Mouse (Mus musculus): ENCODE measurements around the gene Sacm1l.
A peak's percentile ranks its signal among the peaks of the same experiment; 100 is the strongest.

Sacm1l gene

GRCm38 (mm10) chr9:123589240-123589910 is 59.8 kb downstream of the Sacm1l start:
- no peak for DNase-seq

- no peak for DNase-seq
Observed at GRCm38 (mm10) chr9:123595194-123595593, 65.6 kb downstream of the Sacm1l start.

GRCm38 (mm10) chr9:123596910-123597309 is 67.4 kb downstream of the Sacm1l start:
- no peak for DNase-seq

- DNase-seq = no peak
Observed at GRCm38 (mm10) chr9:123597376-123597775, 67.8 kb downstream of the Sacm1l start.

GRCm38 (mm10) chr9:123601529-123601928 is 72.0 kb downstream of the Sacm1l start:
- no peak for DNase-seq

GRCm38 (mm10) chr9:123620311-123621098 is 90.9 kb downstream of the Sacm1l start:
- DNase-seq = no peak

- no peak for DNase-seq
Observed at GRCm38 (mm10) chr9:123624741-123625140, 95.2 kb downstream of the Sacm1l start.

GRCm38 (mm10) chr9:123625821-123626220 is 96.3 kb downstream of the Sacm1l start:
- no peak for DNase-seq

- DNase-seq = no peak
Observed at GRCm38 (mm10) chr9:123631666-123632065, 102.1 kb downstream of the Sacm1l start.

- DNase-seq = no peak
Observed at GRCm38 (mm10) chr9:123632281-123632680, 102.7 kb downstream of the Sacm1l start, which contains the start of gene Slc6a20b. TSS of gene Slc6a20b (minus strand) at chr9:123632565.

- DNase-seq = no peak
Observed at GRCm38 (mm10) chr9:123632993-123633392, 103.4 kb downstream of the Sacm1l start.

GRCm38 (mm10) chr9:123636771-123637170 is 107.2 kb downstream of the Sacm1l start:
- no peak for DNase-seq

GRCm38 (mm10) chr9:123638231-123638630 is 108.7 kb downstream of the Sacm1l start:
- no peak for DNase-seq

- peak; percentile 22 for DNase-seq
Observed at GRCm38 (mm10) chr9:123638668-123639089, 109.1 kb downstream of the Sacm1l start.

GRCm38 (mm10) chr9:123640106-123640505 is 110.5 kb downstream of the Sacm1l start:
- no peak for DNase-seq
